Mouse (Mus musculus): ENCODE data around the gene Slc39a11. TPM values are rescaled to one million over a fixed set of nuclear protein-coding genes. Genes with fewer than 3 reads are reported as not detected.
A peak's percentile ranks its signal among the peaks of the same experiment; 100 is the strongest.

The Slc39a11 gene
- polyA plus RNA-seq, 1 experiment from 2014 or later, result 16.8 TPM

- WGBS, result 77% methylated on average over 17 of the region's 17 CpGs
- H3K27ac ChIP-seq (replicated peaks), result no peak overlapping the region
- no peaks in the 10 kb centered on the region for H3K9me3 ChIP-seq
- no peak overlapping the region for H3K4me2 ChIP-seq
- H3K4me3 ChIP-seq, result no peak overlapping the region
- no peak overlapping the region for H3K9ac ChIP-seq
- no peak for ATAC-seq (ENCODE audit: extremely low read depth, insufficient number of reproducible peaks, low FRiP score, low TSS enrichment)
- peaks cover 10% of the 10 kb centered on the region for H3K4me1 ChIP-seq
- 0 out of 2 replicates have a peak, but pooled peaks cover 3% of the 10 kb centered on the region for H3K36me3 ChIP-seq
- no peaks in the 10 kb centered on the region; the same call in 1 of the 2 replicates for H3K27me3 ChIP-seq (replicated peaks)
Observed at GRCm38 (mm10) chr11:113520851-113521461, 128.9 kb downstream of the Slc39a11 start.

DNA sequence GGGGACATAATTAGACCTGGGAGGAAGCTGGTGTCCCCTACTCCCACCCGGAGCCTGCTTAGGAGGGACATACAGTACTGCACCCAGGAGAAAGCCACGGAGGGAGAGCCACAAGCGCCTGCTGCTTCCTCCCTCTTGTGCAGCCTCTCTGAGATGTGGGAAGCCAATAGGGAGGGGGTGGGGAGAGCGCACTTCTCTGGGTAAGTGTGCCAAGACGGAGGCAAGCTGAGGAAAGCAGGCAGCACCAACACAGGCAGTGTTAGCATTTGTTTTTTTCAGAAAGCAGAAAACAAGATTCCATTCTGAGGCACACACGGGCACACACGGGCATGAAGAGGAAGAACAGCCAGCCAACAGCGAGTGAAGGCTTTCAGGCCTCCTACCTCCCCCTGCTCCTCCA lies 129.5 kb downstream of the Slc39a11 start:
- peaks cover 10% of the 10 kb centered on the region for H3K4me1 ChIP-seq
- H3K27me3 ChIP-seq (replicated peaks), result no peaks in the 10 kb centered on the region; the same call in 1 of the 2 replicates
- no peak for ATAC-seq (ENCODE audit: extremely low read depth, insufficient number of reproducible peaks, low FRiP score, low TSS enrichment)
- 0 out of 2 replicates have a peak, but pooled peaks cover 3% of the 10 kb centered on the region for H3K36me3 ChIP-seq
- no peak overlapping the region for H3K27ac ChIP-seq (replicated peaks)
- 69% methylated on average over 8 of the region's 8 CpGs for WGBS
- no peak overlapping the region for H3K4me2 ChIP-seq
- no peak overlapping the region for H3K4me3 ChIP-seq
- no peak overlapping the region for H3K9ac ChIP-seq
- H3K9me3 ChIP-seq, result no peaks in the 10 kb centered on the region

- Histone ChIP-seq H3K4me1 (peaks cover 10% of the 10 kb centered on the region), H3K4me3 (no peak overlapping the region), H3K4me2 (no peak overlapping the region), H3K27me3 (replicated peaks) (no peaks in the 10 kb centered on the region; the same call in 1 of the 2 replicates), H3K36me3 (0 out of 2 replicates have a peak, but pooled peaks cover 3% of the 10 kb centered on the region), H3K27ac (replicated peaks) (no peak overlapping the region), H3K9me3 (no peaks in the 10 kb centered on the region), H3K9ac (no peak overlapping the region)
- no peak for ATAC-seq (ENCODE audit: extremely low read depth, insufficient number of reproducible peaks, low FRiP score, low TSS enrichment)
- 68% methylated on average over 7 of the region's 7 CpGs for WGBS
Observed at GRCm38 (mm10) chr11:113519973-113520372, 129.9 kb downstream of the Slc39a11 start.

GRCm38 (mm10) chr11:113518176-113518575 lies 131.7 kb downstream of the Slc39a11 start:
- peaks cover 22% of the 10 kb centered on the region for H3K4me1 ChIP-seq
- no peak overlapping the region for H3K27ac ChIP-seq (replicated peaks)
- no peak overlapping the region for H3K4me2 ChIP-seq
- no peak overlapping the region for H3K9ac ChIP-seq
- H3K9me3 ChIP-seq, result no peaks in the 10 kb centered on the region
- H3K4me3 ChIP-seq, result no peak overlapping the region
- no peaks in the 10 kb centered on the region; the same call in 1 of the 2 replicates for H3K27me3 ChIP-seq (replicated peaks)
- no peak for ATAC-seq (ENCODE audit: extremely low read depth, insufficient number of reproducible peaks, low FRiP score, low TSS enrichment)
- 84% methylated on average over 7 of the region's 7 CpGs for WGBS
- H3K36me3 ChIP-seq, result 0 out of 2 replicates have a peak, but pooled peaks cover 3% of the 10 kb centered on the region

GRCm38 (mm10) chr11:113516156-113516555 lies 133.7 kb downstream of the Slc39a11 start:
- no peaks in the 10 kb centered on the region for H3K27me3 ChIP-seq (replicated peaks)
- peaks cover 30% of the 10 kb centered on the region for H3K4me1 ChIP-seq
- no peak overlapping the region for H3K4me3 ChIP-seq
- H3K27ac ChIP-seq (replicated peaks), result no peak overlapping the region
- no peak overlapping the region for H3K9ac ChIP-seq
- H3K4me2 ChIP-seq, result no peak overlapping the region
- no peak for ATAC-seq (ENCODE audit: extremely low read depth, insufficient number of reproducible peaks, low FRiP score, low TSS enrichment)
- H3K9me3 ChIP-seq, result no peaks in the 10 kb centered on the region
- no peaks in the 10 kb centered on the region for H3K36me3 ChIP-seq
- 61% methylated on average over 10 of the region's 10 CpGs for WGBS

- H3K27ac ChIP-seq (replicated peaks), result no peak overlapping the region
- H3K4me2 ChIP-seq, result no peak overlapping the region
- H3K9ac ChIP-seq, result no peak overlapping the region
- no peak overlapping the region for H3K4me3 ChIP-seq
- ATAC-seq (ENCODE audit: extremely low read depth, insufficient number of reproducible peaks, low FRiP score, low TSS enrichment), result no peak
- H3K27me3 ChIP-seq (replicated peaks), result no peaks in the 10 kb centered on the region
- peaks cover 35% of the 10 kb centered on the region for H3K4me1 ChIP-seq
- no peaks in the 10 kb centered on the region for H3K36me3 ChIP-seq
- WGBS, result 86% methylated on average over 10 of the region's 10 CpGs
- H3K9me3 ChIP-seq, result no peaks in the 10 kb centered on the region
Observed at GRCm38 (mm10) chr11:113512976-113513375, 136.9 kb downstream of the Slc39a11 start.

DNA sequence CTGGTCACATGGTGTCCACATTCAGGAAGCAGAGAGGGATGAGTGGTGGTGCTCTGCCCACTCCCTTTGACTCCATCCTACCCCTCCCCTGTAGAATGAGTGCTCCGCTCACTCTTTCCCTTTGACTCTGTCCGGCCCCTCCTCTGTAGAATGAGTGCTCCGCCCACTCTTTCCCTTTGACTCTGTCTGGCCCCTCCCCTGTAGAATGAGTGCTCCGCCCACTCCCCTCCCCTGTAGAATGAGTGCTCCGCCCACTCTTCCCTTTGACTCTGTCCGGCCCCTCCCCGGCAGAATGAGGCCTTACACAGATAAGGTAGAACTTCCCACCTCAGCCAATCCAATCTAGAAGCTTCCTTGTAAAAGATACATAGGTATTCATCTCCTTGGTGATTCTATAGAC lies 137.7 kb downstream of the Slc39a11 start:
- Histone ChIP-seq H3K27ac (replicated peaks) (no peak overlapping the region), H3K4me2 (no peak overlapping the region), H3K27me3 (replicated peaks) (no peaks in the 10 kb centered on the region), H3K9me3 (no peaks in the 10 kb centered on the region), H3K4me1 (peaks cover 36% of the 10 kb centered on the region), H3K4me3 (no peak overlapping the region), H3K9ac (no peak overlapping the region), H3K36me3 (no peaks in the 10 kb centered on the region)
- ATAC-seq (ENCODE audit: extremely low read depth, insufficient number of reproducible peaks, low FRiP score, low TSS enrichment), result peak; percentile 51; the same call in 1 of the 2 replicates
- 88% methylated on average over 7 of the region's 7 CpGs for WGBS

DNA sequence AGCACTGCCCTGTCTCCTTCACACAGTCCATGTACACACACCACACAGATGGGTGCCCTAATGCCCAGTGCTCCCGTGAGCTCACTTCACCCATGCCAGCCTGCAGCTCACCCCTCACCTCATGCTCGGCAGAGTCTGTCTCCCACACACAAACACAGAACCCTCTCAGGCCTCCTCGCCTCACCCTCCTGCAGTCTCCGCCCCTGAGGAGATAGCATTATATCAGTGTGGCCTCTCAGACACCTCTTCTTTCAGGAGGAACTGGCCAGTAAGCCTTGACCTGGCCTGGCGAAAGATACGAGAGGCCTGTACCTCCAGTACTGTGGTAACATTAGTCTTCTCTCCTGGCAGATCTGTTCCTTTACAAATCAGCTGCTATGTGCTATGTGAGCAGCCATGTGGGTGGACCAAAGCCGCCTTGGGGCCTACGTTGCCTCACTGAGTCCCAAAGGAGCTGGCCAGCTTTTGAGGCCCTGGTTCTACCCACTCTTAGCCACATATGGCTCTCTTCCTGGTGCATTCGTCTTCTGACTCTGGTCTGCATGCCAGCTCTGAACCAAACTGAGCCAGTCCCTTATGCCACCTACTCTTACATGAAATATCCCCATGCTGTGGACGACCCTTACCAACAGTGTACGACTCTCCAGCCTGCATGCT lies 138.8 kb downstream of the Slc39a11 start:
- peak overlapping the region; percentile 33; the same call in 1 of the 2 replicates for H3K9ac ChIP-seq
- no peak overlapping the region for H3K27ac ChIP-seq (replicated peaks)
- peaks cover 36% of the 10 kb centered on the region for H3K4me1 ChIP-seq
- no peak overlapping the region for H3K4me3 ChIP-seq
- 52% methylated on average over 11 of the region's 11 CpGs for WGBS
- H3K27me3 ChIP-seq (replicated peaks), result no peaks in the 10 kb centered on the region
- peak; percentile 10; the same call in 1 of the 2 replicates for ATAC-seq (ENCODE audit: extremely low read depth, insufficient number of reproducible peaks, low FRiP score, low TSS enrichment)
- H3K9me3 ChIP-seq, result no peaks in the 10 kb centered on the region
- H3K36me3 ChIP-seq, result no peaks in the 10 kb centered on the region
- H3K4me2 ChIP-seq, result peak overlapping the region; percentile 11; the same call in 1 of the 2 replicates

DNA sequence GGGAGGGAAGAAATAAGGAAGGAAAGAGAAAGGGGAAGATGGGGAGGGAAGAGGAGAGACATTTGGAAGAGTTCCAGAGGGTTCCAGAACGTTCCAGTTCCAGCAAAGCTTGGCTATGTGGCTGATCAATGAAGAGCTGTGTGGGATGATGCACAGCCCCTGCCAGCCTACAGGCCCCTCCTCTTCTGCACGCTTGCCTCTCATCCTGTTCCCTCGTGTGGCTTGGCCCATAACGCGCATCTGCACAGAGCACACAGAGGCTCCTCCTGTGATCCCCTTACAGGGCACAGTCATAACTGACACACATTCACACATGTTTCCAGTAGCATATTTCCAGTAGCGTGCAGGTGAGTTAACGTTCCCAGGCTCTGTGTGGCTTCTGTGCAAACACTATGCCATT lies 139.6 kb downstream of the Slc39a11 start:
- Histone ChIP-seq H3K4me2 (no peak overlapping the region), H3K27me3 (replicated peaks) (no peaks in the 10 kb centered on the region), H3K4me3 (no peak overlapping the region), H3K9ac (no peak overlapping the region), H3K4me1 (peaks cover 36% of the 10 kb centered on the region), H3K27ac (replicated peaks) (no peak overlapping the region), H3K9me3 (no peaks in the 10 kb centered on the region), H3K36me3 (no peaks in the 10 kb centered on the region)
- ATAC-seq (ENCODE audit: extremely low read depth, insufficient number of reproducible peaks, low FRiP score, low TSS enrichment), result no peak
- WGBS, result 69% methylated on average over 7 of the region's 7 CpGs

DNA sequence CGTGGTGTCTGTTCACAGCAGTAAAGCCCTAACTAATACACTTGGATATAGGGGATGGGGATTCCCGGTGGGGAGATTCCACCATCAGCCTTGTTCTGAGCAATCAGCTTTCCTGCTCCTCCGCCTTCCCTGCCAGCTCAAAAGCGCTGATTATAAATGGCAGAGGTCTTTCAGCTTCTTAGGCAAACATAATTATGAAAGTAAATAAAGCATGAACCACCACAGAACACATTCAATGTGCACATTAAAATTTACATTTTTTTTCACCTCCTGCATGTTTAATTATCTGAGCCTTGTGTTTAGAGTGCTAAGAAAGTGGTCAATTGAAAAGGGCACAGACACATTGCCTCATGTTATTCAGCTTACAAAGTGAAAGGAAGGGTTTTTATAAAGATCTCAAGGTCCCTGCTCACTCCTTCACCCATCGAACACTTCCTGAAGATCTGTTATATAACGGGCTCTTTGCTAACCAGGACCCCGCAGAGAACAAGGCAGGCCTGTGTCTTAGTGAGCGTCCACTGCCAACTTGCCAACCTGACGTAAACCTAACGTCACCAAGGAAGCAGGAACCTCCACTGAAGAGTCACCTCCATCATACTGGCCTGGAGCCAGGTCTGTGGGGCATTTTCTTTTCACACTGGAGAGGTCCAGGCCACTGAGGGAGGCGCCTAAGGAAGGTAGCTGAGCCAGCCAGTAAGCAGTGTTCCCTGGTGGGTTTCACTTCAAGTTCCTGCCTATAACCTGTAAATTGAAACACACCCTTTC lies 142.0 kb downstream of the Slc39a11 start:
- WGBS, result 69% methylated on average over 11 of the region's 11 CpGs
- H3K9ac ChIP-seq, result no peak overlapping the region
- no peaks in the 10 kb centered on the region for H3K36me3 ChIP-seq
- H3K4me3 ChIP-seq, result no peak overlapping the region
- peaks cover 28% of the 10 kb centered on the region for H3K4me1 ChIP-seq
- no peak for ATAC-seq (ENCODE audit: extremely low read depth, insufficient number of reproducible peaks, low FRiP score, low TSS enrichment)
- no peak overlapping the region for H3K4me2 ChIP-seq
- H3K27me3 ChIP-seq (replicated peaks), result no peaks in the 10 kb centered on the region
- no peak overlapping the region for H3K27ac ChIP-seq (replicated peaks)
- no peaks in the 10 kb centered on the region for H3K9me3 ChIP-seq

GRCm38 (mm10) chr11:113505551-113506160 lies 144.2 kb downstream of the Slc39a11 start:
- H3K4me1 ChIP-seq, result peaks cover 24% of the 10 kb centered on the region
- no peak overlapping the region for H3K27ac ChIP-seq (replicated peaks)
- no peaks in the 10 kb centered on the region for H3K9me3 ChIP-seq
- no peak overlapping the region for H3K9ac ChIP-seq
- H3K4me2 ChIP-seq, result no peak overlapping the region
- H3K4me3 ChIP-seq, result no peak overlapping the region
- no peak for ATAC-seq (ENCODE audit: extremely low read depth, insufficient number of reproducible peaks, low FRiP score, low TSS enrichment)
- H3K27me3 ChIP-seq (replicated peaks), result no peaks in the 10 kb centered on the region
- H3K36me3 ChIP-seq, result no peaks in the 10 kb centered on the region
- 79% methylated on average over 12 of the region's 12 CpGs for WGBS
